Mouse (Mus musculus) megakaryocyte progenitor cell, adult 5-6 weeks (primary cell): ENCODE measurements around the gene Ginm1. TPM values are rescaled to one million over a fixed set of nuclear protein-coding genes. Genes with fewer than 3 reads are reported as not detected.

Experiments used
- ATAC-seq: replicated peaks from 2 replicates; pipeline ENCODE4 v1.8.0; 2016; ENCODE audit warnings: mild to moderate bottlenecking, moderate TSS enrichment, inconsistent platforms; ENCODE audit not compliant: poor library complexity
- total RNA-seq, 2 experiments: library from RNA; stranded (forward) in 1 of 2; stranded (reverse) in 1 of 2; fragments of 157-497, 149-512 nt in 1 of 2; fragments of 200-1000 nt in 1 of 2; gene quantifications; 2 replicates each; pipeline versions ENCODE4 v1.2.3 to v1.2.4; 2015 to 2017

Ginm1 gene
- total RNA-seq, 2 experiments from 2014 or later, result 34.2 to 35.7 TPM

GRCm38 (mm10) chr10:7725751-7726500, 66.7 kb downstream of the Ginm1 start, which contains the start of gene Katna1:
Gene Katna1, plus strand, starts transcription at chr10:7726000.
- ATAC-seq, result peak; percentile 98

Other genes starting within 250 kb of the Ginm1 start
- gene Lrp11, start 203.0 kb downstream of the Ginm1 start, total RNA-seq (2015), result 0.69 and 1.1 TPM in 2 replicates
- 0.83 and 2.5 TPM in 2 replicates for gene Lrp11, start 203.0 kb downstream of the Ginm1 start, total RNA-seq (2017)
- 38.0 and 50.3 TPM in 2 replicates for gene Nup43, start 125.3 kb downstream of the Ginm1 start, total RNA-seq (2015)
- 31.2 and 37.1 TPM in 2 replicates for gene Nup43, start 125.3 kb downstream of the Ginm1 start, total RNA-seq (2017)
- gene Pcmt1, start 111.7 kb downstream of the Ginm1 start, total RNA-seq (2015), result 68.3 and 83.4 TPM in 2 replicates
- gene Pcmt1, start 111.7 kb downstream of the Ginm1 start, total RNA-seq (2017), result 64.3 and 66.6 TPM in 2 replicates
- gene Lats1, start 111.6 kb downstream of the Ginm1 start, total RNA-seq (2015), result 23.0 and 27.3 TPM in 2 replicates
- 13.7 and 14.0 TPM in 2 replicates for gene Lats1, start 111.6 kb downstream of the Ginm1 start, total RNA-seq (2017)
- 59.4 and 80.0 TPM in 2 replicates for gene Katna1, start 66.8 kb downstream of the Ginm1 start, total RNA-seq (2015)
- gene Katna1, start 66.8 kb downstream of the Ginm1 start, total RNA-seq (2017), result 54.3 and 56.4 TPM in 2 replicates
- 43.2 and 44.3 TPM in 2 replicates for gene Ppil4, start 67 bp upstream of the Ginm1 start, total RNA-seq (2015)
- 72.9 and 87.3 TPM in 2 replicates for gene Ppil4, start 67 bp upstream of the Ginm1 start, total RNA-seq (2017)
- 0.22 TPM in 1 of 2 replicates, not detected in the other for gene Zc3h12d, start 39.6 kb upstream of the Ginm1 start, total RNA-seq (2015)
- 0.17 TPM in 1 of 2 replicates, not detected in the other for gene Zc3h12d, start 39.6 kb upstream of the Ginm1 start, total RNA-seq (2017)
- gene Tab2, start 163.4 kb upstream of the Ginm1 start, total RNA-seq (2015), result 157 and 200 TPM in 2 replicates
- 51.8 and 68.7 TPM in 2 replicates for gene Tab2, start 163.4 kb upstream of the Ginm1 start, total RNA-seq (2017)